16 mouse cellular contexts compared by ENCODE assay signal in genomic region chr7:126175999-126176398, GRCm38 (mm10). TPM values are rescaled to one million over a fixed set of nuclear protein-coding genes. Genes with fewer than 3 reads are reported as not detected.
DNase-seq lines count a peak whose midpoint lies in the region; ATAC-seq and TF ChIP-seq lines count a peak whose summit lies in the region.
"Had no signal": no experiment of that assay in that cellular context is flagged by ENCODE, and none has a peak within 500 bp of the region (broad histone marks: within the 10 kb centered on the region; RNA-seq: fewer than 3 reads in every experiment).

No protein-coding gene starts in this region.

- intact Hi-C loops in gastrocnemius, adult 2 months (cut with DNase I), result no loop called here

- no peak for ATAC-seq in liver, postnatal 0 days
- no peak for ATAC-seq in liver, embryonic 12.5 days
- no peak for ATAC-seq in neural tube, embryonic 15.5 days (ENCODE audit: low FRiP score)
- ATAC-seq: hindbrain, embryonic 16.5 days had no signal

- no peak overlapping the region for H3K4me3 ChIP-seq in gastrocnemius, adult 2 months
- no peak overlapping the region for H3K4me3 ChIP-seq in liver, postnatal 0 days (ENCODE audit: low read depth, low read length)
- no peak overlapping the region for H3K4me3 ChIP-seq in liver, embryonic 12.5 days
- no peak overlapping the region for H3K4me3 ChIP-seq in MEL (ENCODE audit: control insufficient read depth in 1 of 2, insufficient read depth in 1 of 2, low read depth in 2 of 2, low read length in 2 of 2)
- no peak overlapping the region for H3K4me3 ChIP-seq in small intestine, adult 2 months (ENCODE audit: low read depth, low read length)
- no peak overlapping the region for H3K4me3 ChIP-seq in neural tube, embryonic 15.5 days (replicated peaks)
- H3K4me3 ChIP-seq: embryonic facial prominence, embryonic 13.5 days; heart, embryonic 15.5 days had no signal

- no peak overlapping the region for H3K27ac ChIP-seq in gastrocnemius, adult 2 months
- H3K27ac ChIP-seq in liver, postnatal 0 days (ENCODE audit: low read depth), result no peak overlapping the region
- no peak overlapping the region for H3K27ac ChIP-seq in liver, embryonic 12.5 days
- no peak overlapping the region for H3K27ac ChIP-seq in MEL (ENCODE audit: control insufficient read depth, low read depth, low read length)
- no peak overlapping the region for H3K27ac ChIP-seq in small intestine, adult 2 months (ENCODE audit: insufficient read depth, low read depth, low read length)
- H3K27ac ChIP-seq in neural tube, embryonic 15.5 days (replicated peaks), result no peak overlapping the region
- H3K27ac ChIP-seq: embryonic facial prominence, embryonic 13.5 days; heart, embryonic 15.5 days had no signal

- no peaks in the 10 kb centered on the region for H3K9me3 ChIP-seq in liver, postnatal 0 days (ENCODE audit: low read length)
- no peaks in the 10 kb centered on the region for H3K9me3 ChIP-seq in liver, embryonic 12.5 days (replicated peaks)
- H3K9me3 ChIP-seq in MEL (replicated peaks; ENCODE audit: insufficient read depth, low read length), result no peaks in the 10 kb centered on the region
- no peaks in the 10 kb centered on the region for H3K9me3 ChIP-seq in neural tube, embryonic 15.5 days (replicated peaks)
- H3K9me3 ChIP-seq: embryonic facial prominence, embryonic 13.5 days; heart, embryonic 15.5 days had no signal

- peak; percentile 37 for TF ChIP-seq CTCF in gastrocnemius, adult 2 months (IDR thresholded peaks at IDR 0.05)
- peak; percentile 49 for TF ChIP-seq CTCF in liver, postnatal 0 days (IDR thresholded peaks at IDR 0.05; ENCODE audit: low read depth)
- TF ChIP-seq CTCF in MEL (IDR thresholded peaks at IDR 0.05 in 2 of 3, conservative IDR thresholded peaks at IDR 0.05 in 1 of 3; ENCODE audit: control insufficient read depth in 1 of 3, insufficient read depth in 1 of 3, low read depth in 2 of 3, low read length in 3 of 3, poor library complexity in 1 of 3, severe bottlenecking in 1 of 3), result peak in 2 of 3 experiments; percentile 18 to 59; a peak in 3 of 6 replicates
- TF ChIP-seq CTCF in small intestine, adult 2 months (IDR thresholded peaks at IDR 0.05; ENCODE audit: extremely low read depth, insufficient read length, insufficient replicate concordance, low read depth, low read length), result peak; percentile 34; the same call in 1 of the 2 replicates

- peaks cover 28% of the 10 kb centered on the region for H3K4me1 ChIP-seq in liver, postnatal 0 days (ENCODE audit: insufficient read depth)
- peaks cover 46% of the 10 kb centered on the region for H3K4me1 ChIP-seq in liver, embryonic 12.5 days
- peaks cover 10% of the 10 kb centered on the region in 2 experiments for H3K4me1 ChIP-seq in MEL (ENCODE audit: control insufficient read depth in 1 of 2, insufficient read depth in 2 of 2, low read length in 2 of 2)
- H3K4me1 ChIP-seq in small intestine, adult 2 months (ENCODE audit: control insufficient read depth, insufficient read depth, insufficient read length, low read length), result peaks cover 4% of the 10 kb centered on the region; the same call in 1 of the 2 replicates
- peaks cover 13% of the 10 kb centered on the region; the same call in 1 of the 2 replicates for H3K4me1 ChIP-seq in neural tube, embryonic 15.5 days

- no peak overlapping the region for H3K9ac ChIP-seq in liver, postnatal 0 days (replicated peaks)
- H3K9ac ChIP-seq in liver, embryonic 12.5 days, result no peak overlapping the region
- no peak overlapping the region for H3K9ac ChIP-seq in MEL (ENCODE audit: control insufficient read depth, low read depth, low read length, poor library complexity, severe bottlenecking)
- no peak overlapping the region for H3K9ac ChIP-seq in neural tube, embryonic 15.5 days (replicated peaks)
- H3K9ac ChIP-seq: embryonic facial prominence, embryonic 13.5 days; heart, embryonic 15.5 days; lung, embryonic 14.5 days had no signal

- DNase-seq in gastrocnemius, adult 2 months, result no peak
- DNase-seq in gastrocnemius, postnatal 25 days, result no peak
- no peak for DNase-seq in liver, postnatal 0 days
- no peak for DNase-seq in MEL (ENCODE audit: low read depth, low spot score)
- DNase-seq in kidney, adult 18-20 months, result no peak
- DNase-seq: cerebellum, adult 11 months; cerebellum, postnatal 36 days; lung, embryonic 14.5 days; right cerebral cortex, postnatal 4 days; thymus, adult 18-20 months had no signal

- 82% methylated on average over 12 of the region's 12 CpGs for WGBS in liver, postnatal 0 days (ENCODE audit: insufficient replicate concordance)
- 72% methylated on average over 12 of the region's 12 CpGs for WGBS in liver, embryonic 12.5 days (ENCODE audit: insufficient replicate concordance)
- whole genome bisulfite sequencing in small intestine, adult 2 months, result 95% methylated on average over 12 of the region's 12 CpGs
- WGBS in neural tube, embryonic 15.5 days, result 96% methylated on average over 12 of the region's 12 CpGs

- no peak for TF ChIP-seq RAD21 in MEL (IDR thresholded peaks at IDR 0.05; ENCODE audit: low read depth, low read length)

- H3K27me3 ChIP-seq in liver, postnatal 0 days (ENCODE audit: insufficient read depth, low read length), result no peaks in the 10 kb centered on the region
- H3K27me3 ChIP-seq in liver, embryonic 12.5 days (replicated peaks), result no peaks in the 10 kb centered on the region
- H3K27me3 ChIP-seq in MEL (ENCODE audit: control insufficient read depth in 1 of 2, insufficient read depth in 2 of 2, low read length in 2 of 2), result no peaks in the 10 kb centered on the region
- no peaks in the 10 kb centered on the region for H3K27me3 ChIP-seq in small intestine, adult 2 months (ENCODE audit: control insufficient read depth, insufficient read depth, low read length)
- H3K27me3 ChIP-seq in neural tube, embryonic 15.5 days (replicated peaks), result no peaks in the 10 kb centered on the region
- H3K27me3 ChIP-seq: embryonic facial prominence, embryonic 13.5 days; heart, embryonic 15.5 days had no signal

- H3K36me3 ChIP-seq in liver, postnatal 0 days (replicated peaks; ENCODE audit: insufficient read depth, low read length), result peaks cover 20% of the 10 kb centered on the region; the same call in 1 of the 2 replicates
- H3K36me3 ChIP-seq in liver, embryonic 12.5 days, result peaks cover 28% of the 10 kb centered on the region
- peaks cover 14 to 17% of the 10 kb centered on the region in 2 experiments for H3K36me3 ChIP-seq in MEL (ENCODE audit: control insufficient read depth in 1 of 2, insufficient read depth in 2 of 2, low read length in 2 of 2)
- H3K36me3 ChIP-seq in small intestine, adult 2 months (ENCODE audit: control insufficient read depth, insufficient read depth, low read length), result peaks cover 8% of the 10 kb centered on the region
- H3K36me3 ChIP-seq in neural tube, embryonic 15.5 days, result peaks cover 8% of the 10 kb centered on the region

- TF ChIP-seq POLR2A in MEL (IDR thresholded peaks at IDR 0.05; ENCODE audit: control insufficient read depth in 1 of 2, insufficient read depth in 1 of 2, low read depth in 1 of 2, low read length in 2 of 2, poor library complexity in 1 of 2), result no peak
- TF ChIP-seq POLR2A in small intestine, adult 2 months (IDR thresholded peaks at IDR 0.05; ENCODE audit: low read depth, low read length), result no peak

- TF ChIP-seq EP300 in liver, postnatal 0 days (IDR thresholded peaks at IDR 0.05; ENCODE audit: low read depth), result no peak
- no peak for TF ChIP-seq EP300 in MEL (IDR thresholded peaks at IDR 0.05; ENCODE audit: low read depth in 1 of 2, low read length in 2 of 2)

- peaks cover 57% of the 10 kb centered on the region for H3K79me2 ChIP-seq in MEL (ENCODE audit: control insufficient read depth, insufficient read depth, low read length, poor library complexity)

- no peak overlapping the region for H3K4me2 ChIP-seq in liver, postnatal 0 days (ENCODE audit: low read depth, low read length)
- H3K4me2 ChIP-seq in liver, embryonic 12.5 days, result no peak overlapping the region
- no peak overlapping the region for H3K4me2 ChIP-seq in neural tube, embryonic 15.5 days
- H3K4me2 ChIP-seq: embryonic facial prominence, embryonic 13.5 days; heart, embryonic 15.5 days; lung, embryonic 14.5 days had no signal

TF ChIP-seq in MEL, 35 proteins besides CTCF, POLR2A, EP300 and RAD21 (continues in another document):
- TF ChIP-seq ZNF384 (IDR thresholded peaks at IDR 0.05; ENCODE audit: low read depth, low read length), result no peak
- TF ChIP-seq MEF2A (IDR thresholded peaks at IDR 0.05; ENCODE audit: extremely low read depth, insufficient replicate concordance, low read depth, low read length, poor library complexity, severe bottlenecking), result no peak
- TF ChIP-seq CHD1 (IDR thresholded peaks at IDR 0.05; ENCODE audit: low read depth, low read length), result no peak
- no peak for TF ChIP-seq MXI1 (IDR thresholded peaks at IDR 0.05; ENCODE audit: low read depth, low read length)
- no peak for TF ChIP-seq BHLHE40 (IDR thresholded peaks at IDR 0.05; ENCODE audit: borderline replicate concordance, low read depth, low read length)
- TF ChIP-seq NRF1 (IDR thresholded peaks at IDR 0.05; ENCODE audit: insufficient read depth, low read depth, low read length, poor library complexity, severe bottlenecking), result no peak
- no peak for TF ChIP-seq TCF12 (IDR thresholded peaks at IDR 0.05; ENCODE audit: low read depth, low read length)
- no peak for TF ChIP-seq MAZ (IDR thresholded peaks at IDR 0.05; ENCODE audit: low read depth, low read length)
- no peak for TF ChIP-seq KAT2A (conservative IDR thresholded peaks at IDR 0.05; ENCODE audit: low read depth, low read length)
- no peak for TF ChIP-seq USF2 (IDR thresholded peaks at IDR 0.05; ENCODE audit: borderline replicate concordance in 1 of 2, insufficient read depth in 1 of 2, low read depth in 1 of 2, low read length in 2 of 2)
- TF ChIP-seq RCOR1 (IDR thresholded peaks at IDR 0.05; ENCODE audit: low read depth, low read length), result no peak
- no peak for TF ChIP-seq CHD2 (IDR thresholded peaks at IDR 0.05; ENCODE audit: low read length)
- TF ChIP-seq HCFC1 (IDR thresholded peaks at IDR 0.05; ENCODE audit: low read depth, low read length), result no peak
- TF ChIP-seq POLR2AphosphoS5 (IDR thresholded peaks at IDR 0.05; ENCODE audit: borderline replicate concordance, low read depth, low read length), result no peak
- no peak for TF ChIP-seq MAFK (IDR thresholded peaks at IDR 0.05; ENCODE audit: borderline replicate concordance, low read depth, low read length)
- no peak for TF ChIP-seq ETS1 (IDR thresholded peaks at IDR 0.05; ENCODE audit: low read depth, low read length)

RNA-seq across cellular contexts. Expression of gene Xpo6, which starts 24.3 kb away (rescaled TPM):
- 10 to 100 TPM; 18.6 to 19.3 TPM for total RNA-seq in gastrocnemius, adult 2 months (2021)
- 10 to 100 TPM; 15.8 to 16.0 TPM for total RNA-seq in gastrocnemius, postnatal 25 days (2021)
- polyA plus RNA-seq in liver, postnatal 0 days (2015; fragmentation: Nextera tagmentation; extraction: Ambion mirVana), result 12.7 and 15.1 TPM in 2 replicates
- 38.0 and 39.8 TPM in 2 replicates for polyA plus RNA-seq in liver, embryonic 12.5 days (2016; fragmentation: Nextera tagmentation; extraction: Ambion mirVana)
- 88.3 and 89.3 TPM in 2 replicates for total RNA-seq in MEL (2012; rRNA removed)
- polyA plus RNA-seq in MEL (2012; ENCODE audit: insufficient read depth in 1 of 2, insufficient read length in 2 of 2, low read depth in 1 of 2, low replicate concordance in 2 of 2, missing spikeins in 1 of 2), result 100 to 1,000 TPM; 197 to 365 TPM
- 95.0 and 145 TPM in 2 replicates for polyA plus RNA-seq in small intestine, adult 2 months (2012; rRNA removed)
- polyA plus RNA-seq in neural tube, embryonic 15.5 days (2015; fragmentation: Nextera tagmentation; extraction: Ambion mirVana), result 51.2 and 54.3 TPM in 2 replicates
